Comparison of ENCODE assay signal across 19 mouse cellular contexts in the genomic region with DNA sequence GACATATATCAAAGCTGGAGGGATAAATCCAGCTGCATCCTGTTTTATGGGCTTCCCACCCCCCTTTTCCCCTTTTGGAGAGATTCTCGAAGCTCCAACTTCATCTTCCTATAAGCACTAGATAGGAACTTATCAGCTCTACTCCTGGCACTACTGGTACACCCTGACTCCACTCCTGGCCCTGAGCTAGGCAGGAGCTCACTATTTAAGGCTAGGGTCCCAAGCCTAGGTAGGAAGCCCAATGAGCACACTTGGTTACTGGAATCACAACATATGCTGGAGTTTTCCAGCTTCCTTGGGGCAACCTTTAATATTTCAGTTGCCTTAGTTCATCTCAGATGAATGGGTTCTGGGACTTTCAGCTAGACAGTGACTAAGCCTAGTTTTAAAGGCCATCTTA.
DNase-seq lines count a peak whose midpoint lies in the region; ATAC-seq and TF ChIP-seq lines count a peak whose summit lies in the region.
"Had no signal": no experiment of that assay in that cellular context is flagged by ENCODE, and none has a peak within 500 bp of the region (broad histone marks: within the 10 kb centered on the region; RNA-seq: fewer than 3 reads in every experiment).

No protein-coding gene starts in this region.

- H3K36me3 ChIP-seq in kidney, embryonic 15.5 days = no peaks in the 10 kb centered on the region
- H3K36me3 ChIP-seq in kidney, adult 2 months (ENCODE audit: control insufficient read depth, insufficient read depth, low read length) = no peaks in the 10 kb centered on the region
- H3K36me3 ChIP-seq in lung, embryonic 16.5 days (ENCODE audit: control insufficient read depth, insufficient read depth, low read length) = no peaks in the 10 kb centered on the region
- H3K36me3 ChIP-seq: embryonic facial prominence, embryonic 13.5 days had no signal

- H3K27me3 ChIP-seq in kidney, embryonic 15.5 days = no peaks in the 10 kb centered on the region
- no peaks in the 10 kb centered on the region for H3K27me3 ChIP-seq in kidney, adult 2 months (replicated peaks; ENCODE audit: control insufficient read depth, insufficient read depth, low read length)
- H3K27me3 ChIP-seq in lung, embryonic 16.5 days (ENCODE audit: control insufficient read depth, insufficient read depth, low read depth, low read length) = no peaks in the 10 kb centered on the region
- H3K27me3 ChIP-seq: embryonic facial prominence, embryonic 13.5 days had no signal

- peak overlapping the region; percentile 82 for H3K27ac ChIP-seq in kidney, embryonic 15.5 days
- H3K27ac ChIP-seq in kidney, adult 2 months (ENCODE audit: insufficient read depth, low read depth, low read length) = no peak overlapping the region
- no peak overlapping the region for H3K27ac ChIP-seq in lung, embryonic 16.5 days (ENCODE audit: low read length)
- H3K27ac ChIP-seq: embryonic facial prominence, embryonic 13.5 days; hindbrain, embryonic 14.5 days had no signal

- H3K4me3 ChIP-seq in kidney, embryonic 15.5 days (replicated peaks) = no peak overlapping the region
- H3K4me3 ChIP-seq in kidney, adult 2 months (ENCODE audit: insufficient read depth, low read depth, low read length) = no peak overlapping the region
- H3K4me3 ChIP-seq in lung, embryonic 16.5 days (ENCODE audit: low read length) = no peak overlapping the region
- H3K4me3 ChIP-seq: embryonic facial prominence, embryonic 13.5 days; erythroblast, embryonic 14.5 days had no signal

- no peak for TF ChIP-seq POLR2A in kidney, adult 2 months (IDR thresholded peaks at IDR 0.05; ENCODE audit: low read depth, low read length)

- DNase-seq in heart, adult 11 months = peak; percentile 58
- no peak for DNase-seq in heart, postnatal 14 days
- no peak for DNase-seq in kidney, adult 2 months
- no peak for DNase-seq in lung, postnatal 36 days
- DNase-seq: adrenal gland, adult 2 months; adrenal gland, postnatal 14 days; cerebellum, adult 11 months; cerebellum, adult 9-11 months; forebrain, postnatal 0 days; gastrocnemius, postnatal 25 days; heart, postnatal 36 days had no signal

- H3K9ac ChIP-seq in kidney, embryonic 15.5 days = no peak overlapping the region
- H3K9ac ChIP-seq in lung, embryonic 16.5 days (ENCODE audit: low read length) = no peak overlapping the region
- H3K9ac ChIP-seq: embryonic facial prominence, embryonic 13.5 days; forebrain, postnatal 0 days; hindbrain, embryonic 14.5 days had no signal

- no peak for TF ChIP-seq CTCF in kidney, adult 2 months (conservative IDR thresholded peaks at IDR 0.05; ENCODE audit: insufficient read depth, insufficient read length, low read depth, low read length)

- intact Hi-C loops in heart, postnatal 14 days (cut with DNase I) = no loop called here

- H3K4me1 ChIP-seq in kidney, embryonic 15.5 days = peaks cover 51% of the 10 kb centered on the region
- H3K4me1 ChIP-seq in kidney, adult 2 months (ENCODE audit: control insufficient read depth, insufficient read depth, low read length) = 0 out of 2 replicates have a peak, but pooled peaks cover 8% of the 10 kb centered on the region
- peaks cover 33% of the 10 kb centered on the region for H3K4me1 ChIP-seq in lung, embryonic 16.5 days (replicated peaks; ENCODE audit: control insufficient read depth, insufficient read depth, low read length)

- ATAC-seq in kidney, embryonic 15.5 days (replicated peaks; ENCODE audit: low FRiP score) = no peak
- ATAC-seq in lung, embryonic 16.5 days (ENCODE audit: low read depth) = 0 out of 2 replicates have a peak, but pooled peaks have one; percentile 9
- ATAC-seq: CD4-positive, CD25-positive, alpha-beta regulatory T cell, adult 4 months; forebrain, embryonic 14.5 days; forebrain, postnatal 0 days had no signal

- H3K9me3 ChIP-seq in kidney, embryonic 15.5 days (replicated peaks) = no peaks in the 10 kb centered on the region
- no peaks in the 10 kb centered on the region for H3K9me3 ChIP-seq in lung, embryonic 16.5 days (ENCODE audit: control insufficient read depth, low read length)
- H3K9me3 ChIP-seq: embryonic facial prominence, embryonic 13.5 days had no signal

- WGBS in kidney, embryonic 15.5 days = 19% methylated on average over 1 of the region's 1 CpGs
- 20% methylated on average over 1 of the region's 1 CpGs for WGBS in kidney, adult 2 months
- 39% methylated on average over 1 of the region's 1 CpGs for WGBS in lung, embryonic 16.5 days

- no peak overlapping the region for H3K4me2 ChIP-seq in kidney, embryonic 15.5 days
- H3K4me2 ChIP-seq in lung, embryonic 16.5 days (ENCODE audit: low read depth, low read length) = no peak overlapping the region
- H3K4me2 ChIP-seq: embryonic facial prominence, embryonic 13.5 days; heart, embryonic 11.5 days; hindbrain, embryonic 14.5 days had no signal
